Mouse (Mus musculus) spleen, postnatal 0 days (tissue): ENCODE data around the gene Oxct2b. TPM values are rescaled to one million over a fixed set of nuclear protein-coding genes. Genes with fewer than 3 reads are reported as not detected.

ENCODE experiments used
- polyA plus RNA-seq: library from polyadenylated mRNA; unstranded; fragments of >200 nt; fragmentation: Nextera tagmentation; extraction: Ambion mirVana; gene quantifications from 2 replicates; pipeline ENCODE4 v1.2.1, GENCODE M21; 2015

The Oxct2b gene
- polyA plus RNA-seq: not detected in 2 replicates

GRCm38 (mm10) chr4:123116011-123116410, at the start of gene Oxct2b:
Gene Oxct2b, plus strand, starts transcription at chr4:123116266.

DNA sequence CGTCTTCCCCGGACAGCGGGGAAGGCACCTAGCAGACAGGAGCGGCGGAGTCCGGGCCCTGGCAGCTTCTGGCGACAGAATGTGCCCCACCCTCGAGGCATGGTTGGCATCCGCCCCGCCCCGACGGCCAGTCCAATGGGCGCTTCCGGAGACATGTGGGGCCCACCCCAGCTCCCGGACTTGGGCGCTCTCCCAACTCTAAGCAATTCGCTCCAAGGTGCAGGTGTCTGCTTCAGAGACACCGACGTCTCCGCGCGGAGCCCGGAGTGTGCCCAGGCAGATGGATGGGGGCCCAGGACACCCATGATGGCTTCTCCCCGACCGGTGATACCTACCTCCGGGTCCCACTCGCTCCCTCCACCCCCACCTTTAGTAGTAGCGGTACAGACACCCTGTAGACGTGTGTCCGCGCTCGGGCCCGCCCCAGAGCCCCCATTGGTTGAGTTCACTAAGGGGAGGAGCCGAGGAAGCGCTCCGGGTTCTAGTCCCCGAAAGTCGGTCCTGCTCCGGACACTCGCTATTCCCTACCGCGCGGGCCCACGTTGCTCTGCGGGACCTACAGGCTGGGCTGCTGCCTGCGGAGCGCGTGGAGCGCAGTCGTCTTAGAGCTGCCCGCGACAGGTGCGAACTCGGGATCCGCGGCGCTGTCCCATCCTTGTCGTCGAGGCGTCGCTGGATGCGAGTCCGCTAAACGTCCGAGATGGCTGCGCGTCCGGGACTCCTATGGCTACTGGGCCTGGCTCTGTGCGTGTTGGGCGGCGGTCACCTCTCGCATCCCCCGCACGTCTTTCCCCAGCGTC, 11.2 kb upstream of the Oxct2b start, which contains the start of gene Bmp8b:
TSS of gene Bmp8b (plus strand) at position 515 of the 800 bp plus-strand sequence.

DNA sequence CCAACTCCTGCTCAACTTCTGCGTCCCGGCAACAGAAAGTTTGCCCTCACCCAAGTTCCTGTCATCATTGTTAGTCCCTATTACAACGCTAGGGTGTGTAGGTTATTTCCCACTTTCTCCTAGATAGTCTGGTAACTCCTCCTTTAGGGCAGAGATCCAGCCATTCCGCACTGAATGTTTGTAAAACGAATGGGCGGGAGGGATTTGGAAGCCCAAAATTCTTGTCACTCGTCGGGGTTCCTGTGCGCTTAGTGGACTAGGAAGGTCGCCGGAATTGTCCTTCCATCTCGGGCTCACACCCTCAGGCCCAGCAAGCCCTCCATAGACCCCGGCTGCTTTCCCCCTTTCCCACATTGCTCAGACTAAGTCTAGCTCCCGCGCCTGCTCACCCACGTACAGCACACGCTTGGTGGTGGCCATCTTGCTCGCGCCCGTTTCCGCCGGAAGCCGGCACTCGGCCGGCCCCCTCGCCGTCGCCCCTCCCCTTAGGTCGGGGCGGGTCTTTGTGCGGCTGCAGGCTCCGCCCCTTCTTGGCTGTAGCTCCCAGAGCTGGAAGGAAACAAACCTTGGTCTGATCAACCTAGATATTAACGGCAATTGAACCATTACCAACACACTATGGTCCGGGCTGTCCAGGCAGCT, 23.6 kb downstream of the Oxct2b start, which contains the start of gene Ppie:
TSS of gene Ppie (minus strand) at position 439 of the 642 bp plus-strand sequence.

Other genes with a start within 250 kb of the Oxct2b start
- 41.7 and 50.1 TPM in 2 replicates for gene Cap1, start 230.2 kb upstream of the Oxct2b start, polyA plus RNA-seq
- gene Mfsd2a, start 155.1 kb upstream of the Oxct2b start, polyA plus RNA-seq: 0.16 TPM in 1 of 2 replicates, not detected in the other
- gene Mycl, start 120.6 kb upstream of the Oxct2b start, polyA plus RNA-seq: 0.99 and 1.3 TPM in 2 replicates
- gene Trit1, start 99.7 kb upstream of the Oxct2b start, polyA plus RNA-seq: 7.3 and 7.5 TPM in 2 replicates
- 0.05 and 0.17 TPM in 2 replicates for gene Bmp8b, start 11.1 kb upstream of the Oxct2b start, polyA plus RNA-seq
- gene Ppie, start 23.7 kb downstream of the Oxct2b start, polyA plus RNA-seq: 53.8 and 56.7 TPM in 2 replicates
- gene Hpcal4, start 67.0 kb downstream of the Oxct2b start, polyA plus RNA-seq: not detected in 2 replicates
- not detected in 2 replicates for gene Nt5c1a, start 85.2 kb downstream of the Oxct2b start, polyA plus RNA-seq
- gene Heyl, start 117.3 kb downstream of the Oxct2b start, polyA plus RNA-seq: 2.0 and 4.0 TPM in 2 replicates
- 73.6 and 85.2 TPM in 2 replicates for gene Pabpc4, start 146.1 kb downstream of the Oxct2b start, polyA plus RNA-seq
- gene Oxct2a, start 207.4 kb downstream of the Oxct2b start, polyA plus RNA-seq: 0.07 TPM in 1 of 2 replicates, not detected in the other
- 0.11 and 0.24 TPM in 2 replicates for gene Bmp8a, start 227.0 kb downstream of the Oxct2b start, polyA plus RNA-seq